Mouse (Mus musculus) erythroid progenitor cell, adult 5-6 weeks (primary cell): ENCODE results near the gene Zfp955b. TPM values are rescaled to one million over a fixed set of nuclear protein-coding genes. Genes with fewer than 3 reads are reported as not detected.

Source experiments
- ATAC-seq: replicated peaks from 2 replicates; pipeline ENCODE4 v1.8.0; 2016; ENCODE audit warnings: moderate number of reproducible peaks, mild to moderate bottlenecking, moderate TSS enrichment, inconsistent platforms; ENCODE audit not compliant: poor library complexity, low FRiP score, severe bottlenecking
- total RNA-seq, 2 experiments: library from RNA; stranded (forward) in 1 of 2; stranded (reverse) in 1 of 2; fragments of 150-400 nt in 1 of 2; fragments of 186-747, 209-891 nt in 1 of 2; gene quantifications; 2 replicates each; pipeline versions ENCODE4 v1.2.3 to v1.2.4; 2015 to 2017; ENCODE audit warnings: low replicate concordance in 2 of 2

Zfp955b gene
- total RNA-seq (2015; ENCODE audit: low replicate concordance) (1.8 and 2.5 TPM in 2 replicates), total RNA-seq (2017; ENCODE audit: low replicate concordance) (0.45 and 1.7 TPM in 2 replicates)

DNA sequence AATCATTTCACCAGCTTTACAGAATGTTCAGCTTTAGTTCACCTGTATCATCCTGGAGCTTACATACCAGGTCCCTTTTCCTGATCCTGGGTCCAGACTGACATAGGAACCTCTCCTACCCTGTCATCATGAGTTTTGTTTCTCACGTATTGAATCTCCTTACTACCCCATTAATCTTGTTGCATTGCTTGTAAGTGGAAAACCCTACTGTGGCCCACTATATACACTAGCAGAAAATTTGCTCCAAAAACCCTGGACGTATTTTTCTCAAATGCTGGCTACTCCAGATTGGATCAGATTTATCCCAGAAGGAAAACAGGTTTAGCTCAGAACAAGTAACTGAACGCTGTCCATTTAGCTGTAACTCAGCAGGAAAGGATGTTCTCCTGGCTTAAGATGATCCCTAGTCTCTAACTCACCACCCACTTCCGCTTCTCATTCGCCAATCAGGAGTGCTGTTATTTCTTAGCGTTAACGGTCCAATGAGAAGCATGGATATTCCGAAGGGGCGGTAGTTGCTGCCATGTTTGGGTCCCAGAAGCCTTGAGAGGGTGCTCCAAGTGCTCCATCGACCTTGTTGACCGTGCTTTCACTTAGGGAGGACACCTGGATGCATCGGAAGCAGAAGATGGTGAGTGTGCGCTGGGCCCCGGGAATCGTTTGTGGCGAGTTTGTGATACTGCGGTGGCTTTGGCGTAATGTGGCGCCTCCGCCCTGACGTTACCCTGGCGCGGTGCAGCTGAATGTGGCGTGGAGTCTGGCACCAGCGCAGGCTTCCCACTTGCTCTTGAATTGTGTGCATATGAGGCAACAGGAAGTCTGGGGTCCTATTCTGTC lies at the start of gene Zfp955b:
Zfp955b (plus strand) TSS at position 506 of the 837 bp plus-strand sequence.
- ATAC-seq = peak; percentile 100

GRCm38 (mm10) chr17:33254530-33255318 lies 34.6 kb upstream of the Zfp955b start, which contains the start of gene Zfp955a:
Gene Zfp955a (minus strand): TSS chr17:33255145.
- ATAC-seq = peak; percentile 99

DNA sequence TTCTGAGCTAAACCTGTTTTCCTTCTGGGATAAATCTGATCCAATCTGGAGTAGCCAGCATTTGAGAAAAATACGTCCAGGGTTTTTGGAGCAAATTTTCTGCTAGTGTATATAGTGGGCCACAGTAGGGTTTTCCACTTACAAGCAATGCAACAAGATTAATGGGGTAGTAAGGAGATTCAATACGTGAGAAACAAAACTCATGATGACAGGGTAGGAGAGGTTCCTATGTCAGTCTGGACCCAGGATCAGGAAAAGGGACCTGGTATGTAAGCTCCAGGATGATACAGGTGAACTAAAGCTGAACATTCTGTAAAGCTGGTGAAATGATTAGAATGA lies 34.1 kb upstream of the Zfp955b start:
- ATAC-seq = 0 out of 2 replicates have a peak, but pooled peaks have one; percentile 17

DNA sequence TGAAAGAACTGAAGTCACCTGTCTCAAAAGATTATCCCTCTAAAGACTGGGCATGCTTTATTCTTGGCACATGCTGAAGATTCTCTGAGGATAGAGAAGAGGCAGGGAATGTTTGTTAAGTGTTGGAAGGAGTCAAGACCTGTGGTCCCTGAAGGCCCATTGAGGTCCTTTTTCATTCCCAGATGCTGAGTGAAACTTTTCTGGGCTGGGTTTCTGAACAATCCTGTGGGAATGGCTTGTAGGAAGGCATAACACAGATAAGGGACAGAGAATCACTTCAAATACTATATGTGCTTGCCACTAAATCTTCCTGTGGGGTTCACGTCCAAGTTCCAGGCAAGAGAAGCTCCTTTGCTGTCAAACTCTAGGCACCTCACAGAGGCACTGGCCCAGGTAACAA lies 25.0 kb upstream of the Zfp955b start, which contains the start of gene Olfr63:
Olfr63 (plus strand) TSS at position 301 of the 400 bp plus-strand sequence.
- no peak for ATAC-seq

DNA sequence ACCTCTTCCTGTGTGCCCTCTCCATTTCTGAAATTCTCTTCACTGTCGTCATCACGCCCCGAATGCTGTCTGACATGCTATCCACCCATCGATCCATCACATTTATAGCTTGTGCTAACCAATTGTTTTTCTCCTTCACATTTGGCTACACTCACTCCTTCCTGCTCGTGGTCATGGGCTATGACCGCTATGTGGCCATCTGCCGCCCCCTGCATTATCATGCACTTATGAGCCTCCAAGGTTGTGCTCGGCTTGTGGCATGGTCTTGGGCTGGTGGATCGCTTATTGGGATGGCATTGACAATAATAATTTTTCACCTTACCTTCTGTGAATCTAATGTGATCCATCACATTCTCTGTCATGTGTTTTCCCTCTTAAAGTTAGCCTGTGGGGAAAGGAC lies 20.4 kb upstream of the Zfp955b start:
- ATAC-seq = no peak

- ATAC-seq = peak; percentile 50
These were observed 469 bp downstream of the Zfp955b start for GRCm38 (mm10) chr17:33289876-33290149.

GRCm38 (mm10) chr17:33352981-33353380 lies 63.6 kb downstream of the Zfp955b start:
- peak; percentile 54 for ATAC-seq

Other genes with a start within 250 kb of the Zfp955b start
- gene 4921501E09Rik, start 221.5 kb upstream of the Zfp955b start, total RNA-seq (2015; ENCODE audit: low replicate concordance) = not detected in 2 replicates
- gene 4921501E09Rik, start 221.5 kb upstream of the Zfp955b start, total RNA-seq (2017; ENCODE audit: low replicate concordance) = not detected in 2 replicates
- gene Zfp563, start 200.2 kb upstream of the Zfp955b start, total RNA-seq (2015; ENCODE audit: low replicate concordance) = 0.72 TPM in 1 of 2 replicates, not detected in the other
- gene Zfp563, start 200.2 kb upstream of the Zfp955b start, total RNA-seq (2017; ENCODE audit: low replicate concordance) = 0.98 and 1.7 TPM in 2 replicates
- gene Morc2b, start 149.9 kb upstream of the Zfp955b start, total RNA-seq (2015; ENCODE audit: low replicate concordance) = not detected in 2 replicates
- 0.51 TPM in 1 of 2 replicates, not detected in the other for gene Morc2b, start 149.9 kb upstream of the Zfp955b start, total RNA-seq (2017; ENCODE audit: low replicate concordance)
- gene Olfr55, start 121.1 kb upstream of the Zfp955b start, total RNA-seq (2015; ENCODE audit: low replicate concordance) = not detected in 2 replicates
- not detected in 2 replicates for gene Olfr55, start 121.1 kb upstream of the Zfp955b start, total RNA-seq (2017; ENCODE audit: low replicate concordance)
- not detected in 2 replicates for gene Olfr239, start 98.2 kb upstream of the Zfp955b start, total RNA-seq (2015; ENCODE audit: low replicate concordance)
- gene Olfr239, start 98.2 kb upstream of the Zfp955b start, total RNA-seq (2017; ENCODE audit: low replicate concordance) = not detected in 2 replicates
- gene Olfr1564, start 67.9 kb upstream of the Zfp955b start, total RNA-seq (2015; ENCODE audit: low replicate concordance) = not detected in 2 replicates
- gene Olfr1564, start 67.9 kb upstream of the Zfp955b start, total RNA-seq (2017; ENCODE audit: low replicate concordance) = not detected in 2 replicates
- 1.3 and 1.4 TPM in 2 replicates for gene Zfp955a, start 34.4 kb upstream of the Zfp955b start, total RNA-seq (2015; ENCODE audit: low replicate concordance)
- gene Zfp955a, start 34.4 kb upstream of the Zfp955b start, total RNA-seq (2017; ENCODE audit: low replicate concordance) = 3.3 and 7.2 TPM in 2 replicates
- not detected in 2 replicates for gene Olfr63, start 24.9 kb upstream of the Zfp955b start, total RNA-seq (2015; ENCODE audit: low replicate concordance)
- not detected in 2 replicates for gene Olfr63, start 24.9 kb upstream of the Zfp955b start, total RNA-seq (2017; ENCODE audit: low replicate concordance)
- gene Zfp81, start 69.3 kb downstream of the Zfp955b start, total RNA-seq (2015; ENCODE audit: low replicate concordance) = 3.2 and 4.6 TPM in 2 replicates
- gene Zfp81, start 69.3 kb downstream of the Zfp955b start, total RNA-seq (2017; ENCODE audit: low replicate concordance) = 2.8 and 4.8 TPM in 2 replicates
- gene Zfp101, start 105.1 kb downstream of the Zfp955b start, total RNA-seq (2015; ENCODE audit: low replicate concordance) = 30.6 and 50.3 TPM in 2 replicates
- 26.9 and 141 TPM in 2 replicates for gene Zfp101, start 105.1 kb downstream of the Zfp955b start, total RNA-seq (2017; ENCODE audit: low replicate concordance)
- not detected in 2 replicates for gene Actl9, start 143.4 kb downstream of the Zfp955b start, total RNA-seq (2015; ENCODE audit: low replicate concordance)
- gene Actl9, start 143.4 kb downstream of the Zfp955b start, total RNA-seq (2017; ENCODE audit: low replicate concordance) = not detected in 2 replicates
- gene Adamts10, start 234.7 kb downstream of the Zfp955b start, total RNA-seq (2015; ENCODE audit: low replicate concordance) = 8.8 and 9.4 TPM in 2 replicates
- gene Adamts10, start 234.7 kb downstream of the Zfp955b start, total RNA-seq (2017; ENCODE audit: low replicate concordance) = 4.2 and 5.6 TPM in 2 replicates